Mouse (Mus musculus) layer of hippocampus, adult 18-20 months (tissue): ENCODE measurements around the gene Galr3. TPM values are rescaled to one million over a fixed set of nuclear protein-coding genes. Genes with fewer than 3 reads are reported as not detected.

Source experiments
- microRNA-seq, 2 experiments: library from miRNA; unstranded; fragments of <30 nt; microRNA quantifications; one replicate each; pipeline ENCODE4 v1.2.0; 2021
- total RNA-seq, 2 experiments: library from RNA; stranded (reverse); gene quantifications; 2 replicates each; pipeline ENCODE4 v1.2.3; 2021

Galr3 gene
- total RNA-seq, 2 experiments from 2014 or later, result 0.42 TPM; not detected in 1

Small RNA genes within 50 kb of the gene (microRNA-seq; reads per million reads assigned to microRNA genes)
- gene Mir6956, result 0 reads per million in 2 experiments

Other genes starting within 250 kb of the Galr3 start
- 1 to 10 TPM; 5.9 to 6.7 TPM for gene Card10, start 238.8 kb upstream of the Galr3 start, total RNA-seq
- 10 to 100 TPM; 11.9 to 15.8 TPM for gene Cdc42ep1, start 199.3 kb upstream of the Galr3 start, total RNA-seq
- not detected for gene Lgals2, start 186.4 kb upstream of the Galr3 start, total RNA-seq
- gene Gga1, start 164.7 kb upstream of the Galr3 start, total RNA-seq, result 10 to 100 TPM; 59.0 to 61.7 TPM
- gene Gm49510, start 142.2 kb upstream of the Galr3 start, total RNA-seq, result under 1 TPM in 1 of 2 experiments, not detected in 1; 0.52 TPM
- gene Sh3bp1, start 142.1 kb upstream of the Galr3 start, total RNA-seq, result 10 to 100 TPM; 32.4 to 34.4 TPM
- gene Pdxp, start 128.0 kb upstream of the Galr3 start, total RNA-seq, result 100 to 1,000 TPM; 170 to 178 TPM
- gene Lgals1, start 115.2 kb upstream of the Galr3 start, total RNA-seq, result 10 to 100 TPM; 23.8 to 27.0 TPM
- 10 to 100 TPM; 36.2 to 37.5 TPM for gene Nol12, start 107.0 kb upstream of the Galr3 start, total RNA-seq
- gene Triobp, start 94.2 kb upstream of the Galr3 start, total RNA-seq, result 1 to 10 TPM; 9.0 to 9.2 TPM
- gene H1f0, start 13.4 kb upstream of the Galr3 start, total RNA-seq, result 10 to 100 TPM; 83.7 to 93.8 TPM
- gene Ankrd54, start 21.0 kb downstream of the Galr3 start, total RNA-seq, result 10 to 100 TPM; 18.0 to 22.7 TPM
- 10 to 100 TPM; 71.5 to 71.8 TPM for gene Eif3l, start 33.3 kb downstream of the Galr3 start, total RNA-seq
- 10 to 100 TPM; 33.9 to 35.3 TPM for gene Micall1, start 67.0 kb downstream of the Galr3 start, total RNA-seq
- 100 to 1,000 TPM; 108 to 109 TPM for gene Polr2f, start 99.1 kb downstream of the Galr3 start, total RNA-seq
- gene 1700088E04Rik, start 99.4 kb downstream of the Galr3 start, total RNA-seq, result 10 to 100 TPM in 1 of 2 experiments, 1 to 10 TPM in 1; 9.2 to 12.4 TPM
- 10 to 100 TPM; 32.0 to 35.9 TPM for gene Sox10, start 123.4 kb downstream of the Galr3 start, total RNA-seq
- 10 to 100 TPM; 44.4 to 46.4 TPM for gene Pick1, start 187.3 kb downstream of the Galr3 start, total RNA-seq
- gene Gm49486, start 187.5 kb downstream of the Galr3 start, total RNA-seq, result under 1 TPM in 1 of 2 experiments, not detected in 1; 0.28 TPM
- gene Slc16a8, start 212.9 kb downstream of the Galr3 start, total RNA-seq, result under 1 TPM; 0.18 to 0.25 TPM
- 1 to 10 TPM; 1.9 to 4.8 TPM for gene Baiap2l2, start 243.7 kb downstream of the Galr3 start, total RNA-seq